Mouse (Mus musculus) Patski (cell line): ENCODE data around the gene Nfkb1. TPM values are rescaled to one million over a fixed set of nuclear protein-coding genes. Genes with fewer than 3 reads are reported as not detected.
A peak's percentile ranks its signal among the peaks of the same experiment; 100 is the strongest.

Experiments
- ATAC-seq: fragments of 100-300 bp; one replicate; pipeline ENCODE4 v1.8.0; 2021
- CTCF ChIA-PET: fragments of 350-600 bp; sonication (Branson Sonifier 250); formaldehyde crosslinking; loops from one replicate; lab custom pipeline; 2022; ENCODE audit warnings: inconsistent platforms; lab: Charles Lee
- POLR2A ChIA-PET: fragments of 350-600 bp; sonication (Branson Sonifier 250); formaldehyde crosslinking; loops from one replicate; lab custom pipeline; 2022; ENCODE audit warnings: antibody characterized with exemption, inconsistent platforms; lab: Charles Lee
- DNase-seq: peaks from one replicate; pipeline ENCODE4 v3.0.0-alpha.2; 2011; ENCODE audit warnings: low read depth, low spot score
- H3K27me3 ChIP-seq: fragments of 371-371 bp; one replicate; pipeline ENCODE4 v1.5.1; 2021
- CTCF ChIP-seq: fragments of 100-300 bp; IDR thresholded peaks from one replicate; pipeline ENCODE4 v1.5.1; 2021
- in situ Hi-C: fragments of 300-500 bp; cut with MboI; formaldehyde crosslinking; loops from 3 replicates; pipeline ENCODE4 v1.11.1; 2018; ENCODE audit warnings: low pct_unique_long_range_greater_than_20kb, mixed read lengths
- polyA plus RNA-seq: library from polyadenylated mRNA; unstranded; gene quantifications from one replicate; pipeline ENCODE4 v1.2.3, GENCODE M21; 2021

Nfkb1 gene
- polyA plus RNA-seq, 1 experiment from 2014 or later = 151 TPM

DNA sequence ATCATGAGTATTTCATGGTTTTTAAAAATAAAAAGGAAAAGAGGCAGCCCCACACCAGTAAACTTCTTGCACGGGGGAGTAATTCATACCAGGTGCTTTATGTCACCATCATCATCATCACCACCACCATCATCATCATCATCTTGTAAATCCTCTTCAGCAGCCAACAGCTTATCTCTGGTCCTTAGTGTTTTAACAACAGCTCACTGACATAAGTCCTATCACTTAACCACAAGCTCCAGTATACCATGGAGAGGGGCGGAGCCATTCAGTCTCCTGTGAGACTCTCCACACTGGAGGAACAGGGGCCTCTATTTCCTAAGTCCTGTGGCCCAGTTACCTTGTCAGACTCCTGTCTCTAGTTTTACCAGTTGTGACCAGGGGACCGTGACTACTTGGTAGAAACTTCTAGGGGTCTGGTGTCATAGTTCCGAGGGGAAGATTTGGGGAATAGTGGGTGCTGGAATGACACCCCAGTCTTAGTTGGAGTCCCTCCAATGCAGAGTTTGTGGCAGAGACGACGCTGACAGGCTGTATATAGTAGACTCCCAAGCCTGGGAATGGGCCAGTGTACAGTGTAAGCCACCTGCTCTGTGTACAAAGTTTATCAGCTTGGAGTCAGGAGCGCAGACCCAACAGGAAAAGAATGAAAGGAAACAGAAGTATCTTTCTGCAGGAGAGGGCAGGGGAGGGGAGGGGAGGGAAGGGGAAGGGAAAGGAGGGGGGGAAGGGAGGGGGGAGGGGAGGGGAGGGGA lies 35.4 kb upstream of the Nfkb1 start:
- TF ChIP-seq CTCF = no peak
- no peak for ATAC-seq
- no peaks in the 10 kb centered on the region for H3K27me3 ChIP-seq
- in situ Hi-C loops = loop anchor here (5.0 to 25.0 kb wide), 2 partner anchors 434 to 1064 kb away; no protein-coding TSS in a partner anchor
- DNase-seq = no peak
- POLR2A ChIA-PET = interaction anchor here (0.5 to 1.0 kb wide), 3 partner anchors 116 to 322 kb away, joined by 3 to 4 read pairs (median 4); no protein-coding TSS in a partner anchor
- CTCF ChIA-PET = interaction anchor here (1.1 to 2.2 kb wide), 6 partner anchors 10 to 446 kb away, joined by 3 to 9 read pairs (median 3); partner anchors contain the start of gene Bdh2

DNA sequence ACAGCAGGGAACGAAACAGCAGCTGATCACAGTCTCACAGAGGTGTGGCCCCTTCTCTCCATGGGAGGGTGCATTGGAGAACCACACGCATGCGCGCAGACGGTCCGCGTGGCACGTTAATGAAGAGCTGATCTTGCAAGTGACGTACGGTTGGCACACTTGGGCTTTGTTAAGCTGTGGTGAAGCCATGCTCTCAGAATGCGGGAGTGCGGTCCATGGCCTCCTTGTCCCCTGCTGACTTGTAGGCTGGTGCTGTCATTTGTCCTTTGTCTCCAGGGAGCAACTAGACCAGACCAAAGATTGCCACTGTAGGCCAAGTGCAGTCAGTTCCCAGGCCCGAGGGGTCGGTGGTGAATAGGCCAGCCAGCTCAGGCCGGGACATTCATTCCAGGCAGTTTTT lies 34.7 kb upstream of the Nfkb1 start:
- in situ Hi-C loops = loop anchor here (5.0 to 25.0 kb wide), 2 partner anchors 434 to 1064 kb away; no protein-coding TSS in a partner anchor
- no peak for TF ChIP-seq CTCF
- ATAC-seq = no peak
- no peaks in the 10 kb centered on the region for H3K27me3 ChIP-seq
- DNase-seq = no peak
- POLR2A ChIA-PET = interaction anchor here (0.5 to 0.6 kb wide), 2 partner anchors 115 to 226 kb away, joined by 4 read pairs; no protein-coding TSS in a partner anchor
- CTCF ChIA-PET = interaction anchor here (1.1 to 2.2 kb wide), 3 partner anchors 9 to 445 kb away, joined by 3 to 9 read pairs (median 3); partner anchors contain the start of gene Bdh2

DNA sequence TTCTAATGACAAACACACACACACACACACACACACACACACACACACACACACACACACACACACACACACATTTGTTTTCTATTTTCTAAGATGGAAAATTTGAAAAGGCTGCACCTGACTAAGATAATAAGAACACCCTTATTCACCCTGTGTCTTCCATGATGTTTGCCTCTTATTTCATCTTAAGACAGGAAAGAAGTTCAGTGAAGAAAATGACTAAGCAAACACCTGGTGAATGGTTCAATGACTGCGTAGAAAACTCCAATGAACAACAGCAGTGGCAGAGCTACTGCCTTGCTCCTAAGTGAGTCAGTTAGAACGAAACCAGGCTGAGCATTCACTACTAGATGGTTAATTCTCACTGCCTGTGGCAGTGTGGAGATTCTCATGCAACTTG lies 30.8 kb upstream of the Nfkb1 start:
- ATAC-seq = no peak

DNA sequence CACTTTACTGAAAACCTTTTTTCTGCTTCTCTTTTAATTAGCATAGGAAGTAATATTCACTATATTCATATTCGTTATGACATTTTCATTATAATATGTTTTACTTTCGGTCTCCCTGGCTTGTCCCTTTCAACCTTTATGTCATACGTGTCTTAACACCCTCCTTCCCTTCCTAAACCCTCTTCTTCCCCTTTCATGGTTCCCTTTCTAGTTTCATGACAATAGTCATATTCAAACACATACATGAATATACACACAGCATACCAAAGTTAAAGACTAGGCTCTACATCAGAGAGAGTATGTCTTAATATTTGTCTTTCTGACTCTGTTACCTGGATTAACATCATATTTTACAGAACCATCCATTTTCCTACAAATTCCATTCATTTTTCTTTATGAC lies 28.6 kb upstream of the Nfkb1 start:
- in situ Hi-C loops = no loop called here
- TF ChIP-seq CTCF = no peak
- no peak for DNase-seq
- no peaks in the 10 kb centered on the region for H3K27me3 ChIP-seq
- no peak for ATAC-seq
- POLR2A ChIA-PET = no interaction called here
- CTCF ChIA-PET = interaction anchor here (1.2 to 2.2 kb wide), 2 partner anchors 11 kb away, joined by 3 to 10 read pairs; no protein-coding TSS in a partner anchor

More for the DNA sequence above, 30.8 kb upstream of the Nfkb1 start:
- DNase-seq = no peak
- no peaks in the 10 kb centered on the region for H3K27me3 ChIP-seq
- CTCF ChIA-PET = interaction anchor here (1.6 to 2.2 kb wide), 2 partner anchors 9 to 15 kb away, joined by 4 to 10 read pairs; no protein-coding TSS in a partner anchor
- in situ Hi-C loops = no loop called here
- no peak for TF ChIP-seq CTCF
- POLR2A ChIA-PET = interaction anchor here (0.8 kb wide), 1 partner anchor 568 kb away, joined by 3 read pairs; no protein-coding TSS in a partner anchor

DNA sequence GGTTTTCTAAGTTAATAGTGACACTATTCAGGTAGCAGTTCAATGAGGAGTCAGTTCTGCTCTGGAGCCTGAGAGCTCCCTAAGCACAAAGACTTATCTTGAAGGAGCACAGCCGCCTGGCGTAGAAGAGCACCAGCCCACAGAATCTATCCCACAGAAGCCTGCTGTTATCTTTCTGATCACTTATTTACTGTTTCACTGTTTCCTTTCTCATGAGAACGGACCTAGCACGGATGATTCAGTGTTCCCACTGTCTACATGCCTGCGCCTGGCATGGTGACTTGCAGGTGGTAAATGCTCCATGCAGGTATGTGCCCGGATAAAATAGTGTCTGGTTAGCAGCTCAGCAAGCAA lies 27.8 kb upstream of the Nfkb1 start:
- H3K27me3 ChIP-seq = no peaks in the 10 kb centered on the region
- no peak for TF ChIP-seq CTCF
- in situ Hi-C loops = no loop called here
- no peak for DNase-seq
- CTCF ChIA-PET = interaction anchor here (1.2 kb wide), 1 partner anchor 12 kb away, joined by 3 read pairs; no protein-coding TSS in a partner anchor
- no peak for ATAC-seq
- POLR2A ChIA-PET = interaction anchor here (0.6 to 0.7 kb wide), 2 partner anchors 242 to 312 kb away, joined by 3 read pairs; no protein-coding TSS in a partner anchor

DNA sequence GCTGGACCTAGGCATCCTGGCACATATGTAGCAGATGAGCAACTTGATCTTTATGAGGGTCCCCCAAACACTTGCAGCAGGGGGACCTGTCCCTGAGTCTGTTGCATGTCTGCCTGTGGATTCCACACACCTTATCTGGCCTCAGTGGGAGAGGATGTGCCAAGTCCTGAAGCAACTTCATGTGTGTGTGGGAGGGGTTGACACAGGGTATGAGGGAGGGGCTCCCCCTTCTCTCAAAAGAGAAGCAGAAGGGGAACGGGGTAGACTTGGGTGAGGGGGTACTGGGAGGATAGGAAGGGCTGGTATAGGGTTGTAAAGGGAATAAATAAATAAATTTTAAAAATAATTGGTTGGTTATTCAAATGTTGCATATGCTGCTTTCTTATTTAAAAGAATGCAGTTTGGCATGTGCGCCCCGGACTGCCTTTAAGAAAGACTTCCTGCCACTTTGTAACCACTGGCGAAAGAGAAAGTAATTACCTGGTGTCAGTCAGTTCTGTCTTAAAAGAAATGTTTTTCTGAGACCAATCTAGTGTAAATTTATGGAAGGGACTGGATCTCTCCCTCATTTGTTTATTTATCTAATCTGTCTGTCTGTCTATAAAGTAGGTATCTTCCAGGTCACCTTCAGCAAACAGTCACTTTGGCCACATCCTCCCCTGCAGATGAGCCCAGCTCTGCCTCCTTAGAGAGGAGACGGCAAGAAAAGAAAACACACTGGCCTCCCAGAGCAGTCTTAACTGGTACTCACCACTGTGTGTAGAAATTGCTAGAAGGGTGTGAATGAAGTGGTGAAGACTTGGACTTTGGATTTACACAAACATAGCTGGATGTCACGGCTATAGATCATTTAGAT lies 27.2 kb upstream of the Nfkb1 start:
- CTCF ChIA-PET = interaction anchor here (1.2 kb wide), 1 partner anchor 12 kb away, joined by 3 read pairs; no protein-coding TSS in a partner anchor
- TF ChIP-seq CTCF = no peak
- DNase-seq = no peak
- in situ Hi-C loops = no loop called here
- POLR2A ChIA-PET = interaction anchor here (0.6 to 0.7 kb wide), 2 partner anchors 241 to 311 kb away, joined by 3 read pairs; no protein-coding TSS in a partner anchor
- no peaks in the 10 kb centered on the region for H3K27me3 ChIP-seq
- ATAC-seq = no peak

DNA sequence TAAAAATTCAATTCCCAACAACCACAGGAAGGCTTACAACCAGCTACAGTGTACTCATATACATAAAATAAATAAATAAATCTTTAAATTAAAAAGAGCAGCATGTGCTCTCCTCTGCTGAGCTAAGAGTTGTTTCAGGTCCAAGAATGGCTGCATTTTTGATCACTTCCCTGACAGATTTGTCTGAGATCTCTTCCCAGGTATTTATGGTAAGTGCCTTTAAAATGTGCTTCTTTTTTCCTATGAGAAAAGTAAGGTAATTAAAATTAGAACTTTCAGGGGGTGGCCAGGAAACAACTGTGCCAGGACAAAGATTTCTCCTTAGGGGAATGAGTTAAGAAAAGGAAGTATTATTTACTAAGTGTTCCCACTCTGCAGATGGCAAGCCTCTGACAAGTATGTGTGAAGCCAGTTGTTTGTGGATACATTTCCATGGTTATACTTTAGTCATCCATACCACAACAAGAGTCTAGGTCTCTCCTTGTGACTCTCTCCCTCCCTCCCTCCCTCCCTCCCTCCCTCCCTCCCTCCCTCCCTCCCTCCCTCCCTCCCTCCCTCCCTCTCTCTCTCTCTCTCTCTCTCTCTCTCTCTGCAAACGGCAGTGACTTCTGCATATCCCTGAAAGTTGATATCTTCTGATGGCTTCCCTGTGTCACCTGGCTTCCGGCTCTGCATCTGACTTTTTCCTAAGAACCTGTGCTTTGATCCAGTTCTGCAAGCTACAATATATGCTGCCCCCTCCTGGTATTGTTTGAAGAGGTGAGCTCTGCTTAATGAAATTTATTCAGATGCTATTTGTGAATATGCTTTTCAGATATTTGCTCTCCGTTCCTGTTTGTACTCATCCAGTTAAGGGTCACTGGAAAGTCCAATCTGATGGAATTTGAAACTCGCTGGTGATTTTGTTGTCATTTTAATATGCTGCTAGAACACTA lies 21.9 kb upstream of the Nfkb1 start:
- DNase-seq (no peak), ATAC-seq (peak; percentile 87)
- CTCF ChIA-PET = interaction anchor here (0.6 to 2.6 kb wide), 22 partner anchors 9 to 434 kb away, joined by 3 to 10 read pairs (median 4); partner anchors contain the start of genes Bdh2, Cisd2 and Nfkb1
- H3K27me3 ChIP-seq = no peaks in the 10 kb centered on the region
- POLR2A ChIA-PET = interaction anchor here (0.7 to 1.2 kb wide), 2 partner anchors 23 to 1308 kb away, joined by 3 to 4 read pairs; no protein-coding TSS in a partner anchor
- in situ Hi-C loops = loop anchor here (5.0 kb wide), 1 partner anchor 81 kb away; no protein-coding TSS in a partner anchor
- TF ChIP-seq CTCF = peak; percentile 77

DNA sequence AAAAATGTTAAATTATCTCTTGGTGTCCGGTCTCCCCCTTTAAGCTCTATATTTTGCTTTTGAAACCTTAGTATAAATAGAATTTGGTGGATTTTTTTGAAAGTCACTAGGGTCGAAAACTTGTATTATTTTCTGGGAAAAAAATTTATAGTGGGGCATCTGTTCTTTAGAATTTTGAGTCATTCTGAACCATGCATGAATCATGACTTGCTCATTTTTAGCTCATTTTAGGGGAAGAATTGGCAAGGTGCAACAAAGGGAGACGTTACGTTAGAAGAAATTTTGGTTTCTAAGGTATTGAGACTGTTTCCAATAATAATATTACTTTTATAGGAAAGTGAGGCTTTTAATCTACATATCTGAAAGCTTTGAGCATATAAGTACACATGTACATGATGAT lies 20.3 kb upstream of the Nfkb1 start:
- no peak for TF ChIP-seq CTCF
- DNase-seq (no peak), ATAC-seq (no peak)
- H3K27me3 ChIP-seq = no peaks in the 10 kb centered on the region
- in situ Hi-C loops = loop anchor here (5.0 kb wide), 1 partner anchor 79 kb away; no protein-coding TSS in a partner anchor
- POLR2A ChIA-PET = interaction anchor here (0.8 to 1.1 kb wide), 2 partner anchors 20 to 191 kb away, joined by 4 read pairs; partner anchors contain the start of gene Nfkb1
- CTCF ChIA-PET = interaction anchor here (0.7 to 2.6 kb wide), 11 partner anchors 13 to 307 kb away, joined by 3 to 8 read pairs (median 4); partner anchors contain the start of gene Nfkb1
